Mouse (Mus musculus) neutrophil, adult 5-6 weeks (primary cell): Measurements from ENCODE around the gene Scgb1b19. TPM values are rescaled to one million over a fixed set of nuclear protein-coding genes. Genes with fewer than 3 reads are reported as not detected.
"Not testable (repeated sequence)": the region's sequence is repeated elsewhere in the genome, so short reads cannot be mapped to it uniquely, and the experiment has no call there.

Experiments used
- ATAC-seq: fragments of 151-379, 151-347 bp; 2 replicates; pipeline ENCODE4 v1.8.0; 2017; ENCODE audit warnings: mild to moderate bottlenecking, moderate TSS enrichment; ENCODE audit not compliant: insufficient number of reproducible peaks, poor library complexity, low FRiP score, severe bottlenecking; ENCODE audit errors: extremely low read depth
- total RNA-seq: library from RNA; stranded (forward); fragments of 200-1000 nt; gene quantifications from 2 replicates; pipeline ENCODE4 v1.2.3, GENCODE M21; 2017

The Scgb1b19 gene
- not detected in 2 replicates for total RNA-seq

GRCm38 (mm10) chr7:33286991-33287390, at the start of gene Scgb1b19:
TSS of gene Scgb1b19 (plus strand) at chr7:33287291.
- ATAC-seq, result not testable (repeated sequence)

GRCm38 (mm10) chr7:33280238-33280637, 6.9 kb upstream of the Scgb1b19 start, which contains the start of gene Scgb2b19:
TSS of gene Scgb2b19 (minus strand) at chr7:33280338.
- ATAC-seq, result not testable (repeated sequence)

Other genes starting within 250 kb of the Scgb1b19 start
- gene Scgb2b17, start 230.7 kb upstream of the Scgb1b19 start, total RNA-seq, result not detected in 2 replicates
- gene Scgb1b17, start 223.8 kb upstream of the Scgb1b19 start, total RNA-seq, result not detected in 2 replicates
- gene Scgb2b18, start 113.4 kb upstream of the Scgb1b19 start, total RNA-seq, result not detected in 2 replicates
- not detected in 2 replicates for gene Scgb1b18, start 101.7 kb upstream of the Scgb1b19 start, total RNA-seq
- not detected in 2 replicates for gene Scgb2b19, start 7.0 kb upstream of the Scgb1b19 start, total RNA-seq
- gene Scgb2b20, start 79.0 kb downstream of the Scgb1b19 start, total RNA-seq, result not detected in 2 replicates
- not detected in 2 replicates for gene Scgb1b20, start 85.9 kb downstream of the Scgb1b19 start, total RNA-seq
- gene Scgb2b21, start 233.2 kb downstream of the Scgb1b19 start, total RNA-seq, result not detected in 2 replicates